Mouse (Mus musculus): Measurements from ENCODE around the gene Irf2. TPM values are rescaled to one million over a fixed set of nuclear protein-coding genes. Genes with fewer than 3 reads are reported as not detected.

Gene Irf2
- total RNA-seq, 2 experiments from 2014 or later = 34.2 to 41.5 TPM

DNA sequence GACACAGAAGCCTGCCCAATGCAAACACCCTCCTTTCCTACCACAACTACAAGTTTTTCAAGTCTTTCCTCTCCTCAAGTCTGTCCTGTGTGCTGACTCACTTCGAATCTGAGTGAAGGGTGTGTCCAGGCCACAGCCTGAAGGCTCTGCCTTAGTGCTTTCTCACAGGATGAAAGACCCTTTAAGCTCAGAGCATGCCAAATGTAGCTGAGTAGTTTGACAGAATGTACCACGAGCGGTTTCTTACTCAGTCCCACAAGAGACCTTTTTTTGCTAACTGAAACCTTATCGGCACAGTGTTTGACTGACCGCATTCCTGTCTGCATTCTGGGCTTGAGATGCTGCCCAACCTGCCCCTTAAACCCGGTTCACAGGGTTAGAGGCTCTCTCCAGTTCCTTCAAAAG lies 130.0 kb downstream of the Irf2 start:
- DNase-seq (ENCODE audit: low spot score in 2 of 2) = no peak

DNA sequence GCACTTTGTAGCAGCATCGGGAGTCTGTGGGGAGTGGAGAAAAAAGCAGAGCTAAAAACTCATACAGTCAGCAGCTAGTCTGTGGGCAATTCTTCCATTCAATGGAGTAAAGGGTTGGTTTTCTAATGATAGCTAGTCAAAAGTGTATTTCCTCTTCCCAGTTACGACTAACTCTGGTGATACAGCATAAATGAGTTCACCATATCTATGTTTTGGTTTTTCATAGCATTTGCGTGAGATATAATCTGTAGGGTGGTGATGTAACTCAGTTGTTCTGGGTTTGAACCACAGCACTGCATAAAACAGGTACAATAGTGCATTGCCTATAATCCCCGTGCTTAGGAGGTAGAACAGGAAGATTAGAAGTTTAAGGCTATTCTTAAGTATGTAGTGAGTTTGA lies 131.6 kb downstream of the Irf2 start:
- DNase-seq (ENCODE audit: low spot score in 2 of 2) = no peak

GRCm38 (mm10) chr8:46875615-46876293 lies 136.2 kb downstream of the Irf2 start:
- DNase-seq (ENCODE audit: low spot score in 2 of 2) = no peak

GRCm38 (mm10) chr8:46881348-46881747 lies 141.8 kb downstream of the Irf2 start:
- DNase-seq (ENCODE audit: low spot score in 2 of 2) = no peak

DNA sequence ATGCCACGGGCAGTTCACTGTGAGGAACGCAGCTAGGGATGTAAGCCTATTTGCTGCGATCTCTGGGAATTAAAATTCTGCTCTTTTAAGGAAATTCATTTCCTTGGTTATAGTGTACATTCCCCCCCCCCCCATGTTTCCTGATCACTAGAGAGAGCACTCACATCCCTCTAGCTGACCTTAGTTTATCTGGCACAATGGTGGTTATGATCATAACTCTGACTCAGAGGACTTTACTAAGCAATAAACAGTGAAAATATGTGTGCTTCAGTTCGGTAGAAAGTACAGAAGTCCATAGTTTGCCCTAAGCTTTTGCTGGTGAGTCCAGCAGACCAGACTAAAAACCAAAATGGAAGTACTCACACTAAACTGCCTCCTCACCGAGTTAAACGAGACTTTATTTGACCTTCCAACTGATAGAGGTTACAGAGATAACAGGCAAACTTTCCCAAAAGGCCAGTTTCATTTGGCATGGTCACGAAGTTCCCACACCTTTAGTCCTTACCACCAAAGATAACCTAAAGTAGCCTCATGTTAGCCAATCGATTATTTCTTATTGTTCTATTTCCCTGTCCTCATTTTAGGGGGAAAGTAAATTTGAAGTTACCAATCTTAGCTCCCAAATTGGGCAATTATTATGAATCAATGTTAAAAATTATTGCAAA lies 142.4 kb downstream of the Irf2 start:
- no peak for DNase-seq (ENCODE audit: low spot score in 2 of 2)

DNA sequence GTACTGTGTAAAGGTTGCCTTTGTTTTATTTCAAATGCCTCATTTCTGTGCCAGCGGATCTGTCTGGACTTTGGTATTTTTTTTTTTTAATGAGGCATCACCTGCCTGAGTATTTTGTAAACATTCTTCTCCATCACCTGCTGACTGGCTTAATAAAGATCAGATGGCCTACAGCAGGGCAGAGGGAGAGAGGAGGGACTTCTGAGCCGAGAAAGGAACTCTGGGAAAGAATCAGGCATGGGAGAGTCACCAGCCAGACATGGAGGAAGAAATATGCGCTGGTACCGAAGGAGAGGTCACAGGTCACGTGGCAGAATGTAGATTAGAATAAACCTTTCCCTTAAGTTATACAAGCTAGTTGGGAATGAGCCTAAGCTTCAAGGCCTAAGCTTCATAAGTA lies 143.2 kb downstream of the Irf2 start:
- DNase-seq (ENCODE audit: low spot score in 2 of 2) = no peak

- DNase-seq (ENCODE audit: low spot score in 2 of 2) = no peak
These were observed 143.9 kb downstream of the Irf2 start for GRCm38 (mm10) chr8:46883232-46884000.

DNA sequence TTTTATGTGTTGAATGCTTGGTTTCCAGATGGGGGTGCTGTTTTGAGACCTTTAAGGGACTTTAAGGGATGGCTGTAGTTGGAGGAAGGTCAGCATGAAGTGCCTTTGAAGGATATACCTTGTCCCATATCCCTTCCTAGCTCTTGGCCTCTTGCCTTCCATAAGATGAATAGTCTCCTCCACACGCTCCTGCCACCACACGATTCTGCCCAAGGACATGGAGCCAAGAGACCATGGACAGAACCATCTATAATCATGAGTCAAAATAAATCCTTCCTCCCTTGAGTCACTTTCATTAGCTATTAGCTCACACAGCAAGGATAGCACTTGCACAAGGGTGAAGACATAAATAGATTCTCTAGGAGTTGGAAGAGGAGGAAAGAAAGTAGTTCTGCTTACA lies 146.3 kb downstream of the Irf2 start:
- no peak for DNase-seq (ENCODE audit: low spot score in 2 of 2)

GRCm38 (mm10) chr8:46886216-46886615 lies 146.7 kb downstream of the Irf2 start:
- DNase-seq (ENCODE audit: low spot score in 2 of 2) = no peak

GRCm38 (mm10) chr8:46887396-46887795 lies 147.9 kb downstream of the Irf2 start:
- no peak for DNase-seq (ENCODE audit: low spot score in 2 of 2)

GRCm38 (mm10) chr8:46888575-46888974 lies 149.0 kb downstream of the Irf2 start:
- no peak for DNase-seq (ENCODE audit: low spot score in 2 of 2)

DNA sequence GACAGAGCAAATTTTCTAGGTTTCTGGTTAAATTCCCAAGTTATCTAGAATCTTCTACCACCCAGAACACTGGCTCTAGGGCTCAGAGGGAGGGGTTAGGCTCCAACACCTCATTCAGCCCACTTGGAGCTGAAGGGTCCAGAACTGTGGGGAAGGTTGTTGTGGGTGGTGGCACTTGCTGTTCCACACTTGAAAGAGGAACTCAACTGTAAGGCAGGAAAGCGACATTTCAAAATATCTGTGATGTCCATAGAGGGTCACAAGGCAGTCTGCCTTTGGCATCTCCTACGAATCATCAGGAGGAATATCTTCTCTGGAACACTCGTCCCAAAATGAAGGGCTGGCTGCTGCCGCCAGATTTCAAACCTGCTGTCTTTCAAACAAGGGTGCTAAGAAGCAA lies 150.7 kb downstream of the Irf2 start:
- DNase-seq (ENCODE audit: low spot score in 2 of 2) = no peak

DNA sequence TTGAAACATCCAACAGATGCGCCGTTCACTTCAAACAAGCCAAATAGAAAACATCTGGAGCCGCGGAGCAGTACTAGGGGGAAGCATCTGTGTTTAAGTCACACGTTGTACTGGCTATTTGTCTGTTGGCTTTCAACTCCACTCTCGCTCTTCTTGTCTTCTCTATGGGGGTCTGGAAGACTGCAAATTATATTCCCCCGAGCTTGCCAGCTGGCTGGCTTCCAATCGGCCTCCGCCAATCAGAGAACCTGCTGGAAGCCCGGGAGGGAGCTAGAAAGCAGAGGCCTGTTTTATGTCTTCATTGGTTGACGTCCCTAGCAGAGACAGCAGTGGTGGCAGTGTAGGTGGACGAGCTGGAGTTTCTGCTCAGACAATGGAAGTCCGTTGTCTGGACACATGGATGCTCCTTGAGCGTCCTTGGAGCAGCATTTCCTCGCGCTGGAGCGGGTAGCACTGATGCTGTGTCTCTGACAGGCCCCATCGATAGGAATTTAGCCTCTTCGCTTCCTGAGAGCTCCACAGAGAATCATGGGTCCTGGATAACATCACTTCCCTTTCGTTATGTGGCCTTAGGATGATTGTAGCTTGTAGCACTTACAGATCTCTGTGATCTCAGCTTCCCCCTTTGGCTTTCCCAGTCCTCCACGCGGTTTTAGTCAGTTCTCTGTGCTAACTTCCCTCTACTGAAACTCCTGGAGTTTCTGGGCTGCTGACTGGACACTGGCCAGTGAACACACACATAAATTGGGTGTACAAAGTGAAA lies 153.2 kb downstream of the Irf2 start:
- DNase-seq (ENCODE audit: low spot score in 2 of 2) = peak; percentile 42 to 73

- no peak for DNase-seq (ENCODE audit: low spot score in 2 of 2)
These were observed 154.9 kb downstream of the Irf2 start for GRCm38 (mm10) chr8:46894385-46894784.

DNA sequence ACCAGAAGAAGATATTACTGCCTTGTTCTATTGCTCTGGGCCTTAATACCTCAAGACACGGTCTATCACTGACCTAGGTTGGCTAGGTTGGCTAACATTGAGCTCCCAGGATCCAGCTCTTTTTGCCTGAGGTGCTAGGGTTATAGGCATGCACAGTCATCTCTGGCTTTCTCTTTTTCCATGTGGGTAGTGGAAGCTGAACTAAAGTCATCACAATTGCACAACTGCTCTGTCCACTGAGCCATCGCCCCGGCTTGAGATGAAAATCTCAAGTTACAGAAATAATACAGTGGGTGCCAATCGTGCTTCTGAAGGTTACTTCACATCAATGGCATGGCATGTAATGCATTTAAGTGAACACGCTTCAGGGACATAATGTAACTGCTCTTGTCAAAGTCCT lies 156.5 kb downstream of the Irf2 start:
- no peak for DNase-seq (ENCODE audit: low spot score in 2 of 2)

- no peak for DNase-seq (ENCODE audit: low spot score in 2 of 2)
These were observed 157.2 kb downstream of the Irf2 start for GRCm38 (mm10) chr8:46896704-46897103.

Other genes starting within 250 kb of the Irf2 start
- 1 to 10 TPM; 4.4 to 4.8 TPM for gene Cenpu, start 187.7 kb upstream of the Irf2 start, total RNA-seq (2021)
- 1 to 10 TPM; 6.2 to 7.5 TPM for gene Primpol, start 122.5 kb upstream of the Irf2 start, total RNA-seq (2021)
- gene Casp3, start 122.4 kb upstream of the Irf2 start, total RNA-seq (2021) = 10 to 100 TPM; 29.9 to 31.7 TPM
- gene Enpp6, start 247.2 kb downstream of the Irf2 start, total RNA-seq (2021) = under 1 TPM; 0.25 to 0.36 TPM

Measured in gastrocnemius, postnatal 4 days (tissue).